Mouse (Mus musculus) adrenal gland, postnatal 4 days (tissue): ENCODE measurements around the gene Gm20812. TPM values are rescaled to one million over a fixed set of nuclear protein-coding genes. Genes with fewer than 3 reads are reported as not detected.
"Not testable (repeated sequence)": the region's sequence is repeated elsewhere in the genome, so short reads cannot be mapped to it uniquely, and the experiment has no call there.

ENCODE experiments used
- DNase-seq, 2 experiments: peaks; one replicate each; pipeline ENCODE4 v3.0.0; 2021 to 2022; ENCODE audit warnings: low spot score in 2 of 2, mixed read lengths in 2 of 2
- long read RNA-seq, 2 experiments: library from polyadenylated mRNA; stranded (forward); transcript quantifications; one replicate each; pipeline ENCODE4 v2.0.0; 2021
- total RNA-seq, 2 experiments: library from RNA; stranded (reverse); gene quantifications; 2 replicates each; pipeline ENCODE4 v1.2.3; 2021

Gm20812 gene
- not detected for total RNA-seq
- long read RNA-seq, experiment 1, result 0 reads
- long read RNA-seq, experiment 2, result 0 reads

DNA sequence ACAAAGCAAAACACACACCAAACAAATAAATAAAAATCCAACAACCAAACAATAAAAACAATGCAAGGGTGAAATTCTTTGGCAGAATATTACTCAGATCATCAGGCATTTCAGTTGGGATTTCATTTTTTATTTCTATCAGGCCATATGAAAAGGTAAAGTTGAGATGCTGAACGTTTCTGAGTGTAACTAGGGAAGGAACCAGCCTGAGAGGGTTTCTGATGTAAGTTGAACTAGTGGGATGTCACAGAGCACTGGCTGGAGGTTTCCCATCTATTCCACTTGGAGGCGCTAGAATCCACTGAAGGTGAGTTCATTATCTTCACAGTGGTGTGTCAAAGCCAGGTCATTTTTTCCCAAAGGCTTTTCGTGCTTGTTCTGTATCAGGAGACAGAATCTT, at the start of gene Gm20812:
Gm20812 (plus strand) TSS at position 301 of the 400 bp plus-strand sequence.
- DNase-seq, result not testable (repeated sequence)

Other genes starting within 250 kb of the Gm20812 start
- not detected for gene Gm29554, start 108.0 kb upstream of the Gm20812 start, total RNA-seq